Mouse (Mus musculus): ENCODE results near the gene Podn. TPM values are rescaled to one million over a fixed set of nuclear protein-coding genes. Genes with fewer than 3 reads are reported as not detected.

Gene Podn
- polyA plus RNA-seq, 1 experiment: 0.02 TPM

- no peak for TF ChIP-seq FOSL1 (IDR thresholded peaks at IDR 0.05; ENCODE audit: insufficient read depth, low read length, poor library complexity, severe bottlenecking)
- no peak for TF ChIP-seq MYOG (IDR thresholded peaks at IDR 0.05; ENCODE audit: control insufficient read depth, extremely low read depth, insufficient read length)
- TF ChIP-seq MAX (IDR thresholded peaks at IDR 0.05): no peak
- no peak for TF ChIP-seq USF1 (IDR thresholded peaks at IDR 0.05; ENCODE audit: low read depth)
- TF ChIP-seq CEBPB (IDR thresholded peaks at IDR 0.05; ENCODE audit: low read depth): no peak
- TF ChIP-seq MYOD1 (IDR thresholded peaks at IDR 0.05; ENCODE audit: control insufficient read depth, insufficient read length, low read depth): no peak
- H3ac ChIP-seq (ENCODE audit: control insufficient read depth, insufficient read length, low read depth): peak overlapping the region; percentile 76
Measured at GRCm38 (mm10) chr4:108117924-108118876, 22.0 kb upstream of the Podn start.

DNA sequence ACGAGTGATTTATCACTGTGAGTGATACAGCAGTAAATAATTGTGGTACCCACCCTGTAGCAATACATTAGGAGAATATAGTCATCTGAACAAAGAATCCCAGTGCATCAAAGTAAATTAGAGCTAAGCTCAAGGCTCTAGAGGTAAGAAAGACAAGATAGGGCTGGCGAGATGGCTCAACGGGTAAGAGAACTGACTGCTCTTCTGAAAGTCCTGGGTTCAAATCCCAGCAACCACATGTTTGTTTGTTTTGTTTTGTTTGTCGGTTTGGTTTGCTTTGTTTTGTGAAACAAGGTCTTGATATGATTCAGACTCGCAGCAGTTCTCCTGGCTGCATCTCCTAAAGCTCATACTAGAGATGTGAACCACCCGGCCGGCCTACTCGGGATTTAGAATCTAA, 21.2 kb upstream of the Podn start:
- TF ChIP-seq USF1 (IDR thresholded peaks at IDR 0.05; ENCODE audit: low read depth) (no peak), MYOD1 (IDR thresholded peaks at IDR 0.05; ENCODE audit: control insufficient read depth, insufficient read length, low read depth) (no peak), FOSL1 (IDR thresholded peaks at IDR 0.05; ENCODE audit: insufficient read depth, low read length, poor library complexity, severe bottlenecking) (no peak), MYOG (IDR thresholded peaks at IDR 0.05; ENCODE audit: control insufficient read depth, extremely low read depth, insufficient read length) (no peak), CEBPB (IDR thresholded peaks at IDR 0.05; ENCODE audit: low read depth) (no peak), CTCF (IDR thresholded peaks at IDR 0.05; ENCODE audit: control insufficient read depth, insufficient read depth, insufficient read length) (no peak), MAX (IDR thresholded peaks at IDR 0.05) (no peak)
- no peaks in the 10 kb centered on the region for H3K79me3 ChIP-seq (ENCODE audit: low read depth)
- no peaks in the 10 kb centered on the region for H3K36me3 ChIP-seq (ENCODE audit: control insufficient read depth, insufficient read depth)
- H3K4me3 ChIP-seq (ENCODE audit: insufficient read depth, poor library complexity, severe bottlenecking): peak overlapping the region; percentile 27
- no peaks in the 10 kb centered on the region for H3K79me2 ChIP-seq (ENCODE audit: control insufficient read depth, insufficient read depth)
- H3ac ChIP-seq (ENCODE audit: control insufficient read depth, insufficient read length, low read depth): peak overlapping the region; percentile 24
- no peaks in the 10 kb centered on the region for H3K27me3 ChIP-seq (ENCODE audit: control insufficient read depth, insufficient read depth, insufficient read length)

More at GRCm38 (mm10) chr4:108117924-108118876, 22.0 kb upstream of the Podn start:
- Histone ChIP-seq H3K4me3 (ENCODE audit: insufficient read depth, poor library complexity, severe bottlenecking) (peak overlapping the region; percentile 42), H3K36me3 (ENCODE audit: control insufficient read depth, insufficient read depth) (no peaks in the 10 kb centered on the region), H3K79me2 (ENCODE audit: control insufficient read depth, insufficient read depth) (no peaks in the 10 kb centered on the region), H3K79me3 (ENCODE audit: low read depth) (no peaks in the 10 kb centered on the region), H3K27me3 (ENCODE audit: control insufficient read depth, insufficient read depth, insufficient read length) (no peaks in the 10 kb centered on the region)

GRCm38 (mm10) chr4:108116466-108116865, 20.2 kb upstream of the Podn start:
- Histone ChIP-seq H3K36me3 (ENCODE audit: control insufficient read depth, insufficient read depth) (no peaks in the 10 kb centered on the region), H3ac (ENCODE audit: control insufficient read depth, insufficient read length, low read depth) (no peak overlapping the region), H3K27me3 (ENCODE audit: control insufficient read depth, insufficient read depth, insufficient read length) (no peaks in the 10 kb centered on the region), H3K79me2 (ENCODE audit: control insufficient read depth, insufficient read depth) (no peaks in the 10 kb centered on the region), H3K4me3 (ENCODE audit: insufficient read depth, poor library complexity, severe bottlenecking) (no peak overlapping the region), H3K79me3 (ENCODE audit: low read depth) (no peaks in the 10 kb centered on the region)
- TF ChIP-seq MYOG (IDR thresholded peaks at IDR 0.05; ENCODE audit: control insufficient read depth, extremely low read depth, insufficient read length) (no peak), MAX (IDR thresholded peaks at IDR 0.05) (no peak), CTCF (IDR thresholded peaks at IDR 0.05; ENCODE audit: control insufficient read depth, insufficient read depth, insufficient read length) (no peak), FOSL1 (IDR thresholded peaks at IDR 0.05; ENCODE audit: insufficient read depth, low read length, poor library complexity, severe bottlenecking) (no peak), USF1 (IDR thresholded peaks at IDR 0.05; ENCODE audit: low read depth) (no peak), MYOD1 (IDR thresholded peaks at IDR 0.05; ENCODE audit: control insufficient read depth, insufficient read length, low read depth) (no peak), CEBPB (IDR thresholded peaks at IDR 0.05; ENCODE audit: low read depth) (no peak)

DNA sequence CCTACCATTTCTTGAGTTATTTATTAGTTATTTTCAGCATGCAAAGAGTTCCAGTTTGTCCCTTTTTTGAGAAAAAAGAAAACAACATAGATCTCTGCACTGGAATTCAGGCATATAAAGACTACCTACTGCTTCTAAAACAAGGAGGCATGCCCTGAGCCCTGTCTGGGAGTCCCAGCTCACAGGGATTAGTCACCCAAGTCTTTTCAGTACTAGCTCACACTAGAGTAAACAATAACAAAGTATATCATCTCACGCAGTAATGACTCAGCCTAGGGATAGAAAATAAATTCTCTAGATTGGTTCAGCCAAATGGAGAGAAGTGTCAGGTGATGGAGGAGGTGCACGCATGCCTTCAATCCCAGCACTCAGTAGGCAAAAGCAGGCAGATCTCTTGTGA, 14.5 kb upstream of the Podn start:
- Histone ChIP-seq H3K27me3 (ENCODE audit: control insufficient read depth, insufficient read depth, insufficient read length) (no peaks in the 10 kb centered on the region), H3K36me3 (ENCODE audit: control insufficient read depth, insufficient read depth) (no peaks in the 10 kb centered on the region), H3K79me3 (ENCODE audit: low read depth) (no peaks in the 10 kb centered on the region), H3ac (ENCODE audit: control insufficient read depth, insufficient read length, low read depth) (no peak overlapping the region), H3K4me3 (ENCODE audit: insufficient read depth, poor library complexity, severe bottlenecking) (no peak overlapping the region), H3K79me2 (ENCODE audit: control insufficient read depth, insufficient read depth) (no peaks in the 10 kb centered on the region)
- TF ChIP-seq MYOG (IDR thresholded peaks at IDR 0.05; ENCODE audit: control insufficient read depth, extremely low read depth, insufficient read length) (no peak), FOSL1 (IDR thresholded peaks at IDR 0.05; ENCODE audit: insufficient read depth, low read length, poor library complexity, severe bottlenecking) (peak; percentile 16)

GRCm38 (mm10) chr4:108109728-108110127, 13.5 kb upstream of the Podn start:
- Histone ChIP-seq H3K36me3 (ENCODE audit: control insufficient read depth, insufficient read depth) (no peaks in the 10 kb centered on the region), H3K4me3 (ENCODE audit: insufficient read depth, poor library complexity, severe bottlenecking) (no peak overlapping the region), H3K79me3 (ENCODE audit: low read depth) (no peaks in the 10 kb centered on the region), H3K27me3 (ENCODE audit: control insufficient read depth, insufficient read depth, insufficient read length) (no peaks in the 10 kb centered on the region), H3ac (ENCODE audit: control insufficient read depth, insufficient read length, low read depth) (no peak overlapping the region), H3K79me2 (ENCODE audit: control insufficient read depth, insufficient read depth) (no peaks in the 10 kb centered on the region)
- TF ChIP-seq MYOD1 (IDR thresholded peaks at IDR 0.05; ENCODE audit: control insufficient read depth, insufficient read length, low read depth) (no peak), USF1 (IDR thresholded peaks at IDR 0.05; ENCODE audit: low read depth) (no peak), MYOG (IDR thresholded peaks at IDR 0.05; ENCODE audit: control insufficient read depth, extremely low read depth, insufficient read length) (no peak), CTCF (IDR thresholded peaks at IDR 0.05; ENCODE audit: control insufficient read depth, insufficient read depth, insufficient read length) (no peak), MAX (IDR thresholded peaks at IDR 0.05) (no peak), CEBPB (IDR thresholded peaks at IDR 0.05; ENCODE audit: low read depth) (no peak), FOSL1 (IDR thresholded peaks at IDR 0.05; ENCODE audit: insufficient read depth, low read length, poor library complexity, severe bottlenecking) (no peak)
